Mouse (Mus musculus): ENCODE data around the gene Ltv1.

GRCm38 (mm10) chr10:13172798-13173221 lies 20.2 kb downstream of the Ltv1 start:
- TF ChIP-seq POLR2A (IDR thresholded peaks at IDR 0.05; ENCODE audit: low read depth, low read length) (no peak), CTCF (IDR thresholded peaks at IDR 0.05; ENCODE audit: extremely low read depth, insufficient read depth, insufficient read length, insufficient replicate concordance) (no peak)

Data from spleen, adult 2 months (tissue).